Mouse (Mus musculus): ENCODE data around the gene Rab15. TPM values are rescaled to one million over a fixed set of nuclear protein-coding genes. Genes with fewer than 3 reads are reported as not detected.

Gene Rab15
- polyA plus RNA-seq, 1 experiment from 2014 or later: 10.1 TPM

DNA sequence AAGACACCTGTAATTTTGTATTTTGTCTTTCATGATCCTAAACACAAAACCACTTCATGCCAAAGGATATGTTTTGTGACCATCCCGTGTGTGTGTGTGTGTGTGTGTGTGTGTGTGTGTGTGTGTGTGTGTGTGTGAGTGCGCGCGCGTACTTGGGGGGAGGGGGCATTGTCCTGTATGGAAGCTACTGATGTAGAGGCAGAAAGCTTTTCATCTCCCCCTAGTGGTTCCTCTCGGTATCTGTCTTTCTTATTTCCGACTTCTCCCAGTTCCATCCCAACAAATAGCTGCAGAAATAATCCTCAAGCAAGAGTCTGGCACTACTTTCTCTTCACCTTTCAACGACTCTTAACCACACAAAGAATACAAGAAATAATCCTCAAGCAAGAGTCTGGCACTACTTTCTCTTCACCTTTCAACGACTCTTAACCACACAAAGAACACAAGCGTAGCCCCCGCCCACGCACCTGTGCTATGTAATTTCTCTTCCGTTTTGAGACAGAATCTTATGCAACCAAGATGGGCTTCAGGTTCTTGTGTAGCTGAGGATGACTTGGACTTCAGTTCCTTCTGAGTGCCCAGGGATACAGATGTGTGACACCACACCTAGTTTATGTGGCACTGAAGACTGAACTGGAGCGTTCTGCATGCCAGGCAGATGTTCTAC, 69.9 kb downstream of the Rab15 start:
- no peak overlapping the region for H3K27ac ChIP-seq (ENCODE audit: low read depth, low read length)
- no peak overlapping the region for H3K9ac ChIP-seq (ENCODE audit: low read length)
- H3K4me1 ChIP-seq (ENCODE audit: control insufficient read depth, insufficient read depth, low read length): no peaks in the 10 kb centered on the region
- no peak overlapping the region for H3K4me2 ChIP-seq
- H3K36me3 ChIP-seq (ENCODE audit: control insufficient read depth, insufficient read depth, low read length): no peaks in the 10 kb centered on the region
- no peaks in the 10 kb centered on the region for H3K27me3 ChIP-seq (ENCODE audit: control insufficient read depth, insufficient read depth, low read length)
- DNase-seq (ENCODE audit: low spot score, missing footprints): peak; percentile 93
- 0 out of 2 replicates have a peak, but pooled peaks have one; percentile 55 for ATAC-seq (ENCODE audit: low FRiP score)
- WGBS: 52% methylated on average over 14 of the region's 14 CpGs
- H3K9me3 ChIP-seq (ENCODE audit: control insufficient read depth, low read length): no peaks in the 10 kb centered on the region
- no peak overlapping the region for H3K4me3 ChIP-seq (ENCODE audit: low read depth, low read length)

GRCm38 (mm10) chr12:76750866-76751459, 71.7 kb downstream of the Rab15 start:
- Histone ChIP-seq H3K4me2 (no peak overlapping the region), H3K36me3 (ENCODE audit: control insufficient read depth, insufficient read depth, low read length) (no peaks in the 10 kb centered on the region), H3K4me3 (ENCODE audit: low read depth, low read length) (no peak overlapping the region), H3K9ac (ENCODE audit: low read length) (no peak overlapping the region), H3K4me1 (ENCODE audit: control insufficient read depth, insufficient read depth, low read length) (no peaks in the 10 kb centered on the region), H3K27me3 (ENCODE audit: control insufficient read depth, insufficient read depth, low read length) (no peaks in the 10 kb centered on the region), H3K27ac (ENCODE audit: low read depth, low read length) (no peak overlapping the region), H3K9me3 (ENCODE audit: control insufficient read depth, low read length) (no peaks in the 10 kb centered on the region)
- no peak for DNase-seq (ENCODE audit: low spot score, missing footprints)
- no peak for ATAC-seq (ENCODE audit: low FRiP score)
- 83% methylated on average over 16 of the region's 16 CpGs for WGBS

Other genes with a start within 250 kb of the Rab15 start
- 3.1 and 3.6 TPM in 2 replicates for gene Sptb, start 112.4 kb downstream of the Rab15 start, polyA plus RNA-seq (2014; fragmentation: Nextera tagmentation; extraction: Ambion mirVana)
- gene Churc1, start 57.4 kb downstream of the Rab15 start, polyA plus RNA-seq (2014; fragmentation: Nextera tagmentation; extraction: Ambion mirVana): 81.9 and 86.8 TPM in 2 replicates
- 42.7 and 43.5 TPM in 2 replicates for gene Fntb, start 57.3 kb downstream of the Rab15 start, polyA plus RNA-seq (2014; fragmentation: Nextera tagmentation; extraction: Ambion mirVana)
- not detected in 2 replicates for gene Gpx2, start 27.4 kb downstream of the Rab15 start, polyA plus RNA-seq (2014; fragmentation: Nextera tagmentation; extraction: Ambion mirVana)
- 29.2 and 37.5 TPM in 2 replicates for gene Max, start 139.3 kb upstream of the Rab15 start, polyA plus RNA-seq (2014; fragmentation: Nextera tagmentation; extraction: Ambion mirVana)